Comparison of ENCODE assay signal across 7 mouse cellular contexts in the genomic region with DNA sequence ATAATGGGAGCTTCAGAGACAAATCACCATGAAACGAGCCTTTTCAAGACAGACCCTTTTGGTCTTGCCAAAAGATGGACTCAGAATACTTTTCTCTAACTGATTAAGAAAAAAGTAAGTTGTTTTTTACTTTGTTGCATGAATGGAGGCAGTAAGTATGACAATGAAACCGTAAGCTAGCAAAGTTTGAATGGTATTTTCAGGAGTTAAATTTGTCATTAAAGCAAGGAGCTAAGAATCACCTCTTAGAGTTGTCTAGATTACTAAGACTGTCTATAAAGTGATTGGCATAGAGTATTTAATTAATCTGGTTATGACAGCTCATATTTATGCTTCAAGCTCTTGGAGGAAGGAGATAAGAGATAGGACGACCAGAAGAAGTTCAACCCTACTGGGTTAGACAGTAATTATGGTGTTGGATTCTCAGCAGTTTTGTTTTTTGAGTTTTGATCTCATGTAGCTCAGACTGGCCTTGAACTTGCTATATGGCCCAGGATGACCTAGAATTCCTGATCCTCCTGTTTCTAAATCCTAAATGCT. TPM values are rescaled to one million over a fixed set of nuclear protein-coding genes. Genes with fewer than 3 reads are reported as not detected.
DNase-seq lines count a peak whose midpoint lies in the region; ATAC-seq and TF ChIP-seq lines count a peak whose summit lies in the region.

A gene (plus strand): TSS at position 51 of the 540 bp plus-strand sequence.

- peaks cover 36% of the 10 kb centered on the region for H3K79me2 ChIP-seq in CH12.LX (replicated peaks; ENCODE audit: control insufficient read depth, extremely low read depth, insufficient read depth, poor library complexity, severe bottlenecking)

- 76% methylated on average over 3 of the region's 3 CpGs for whole genome bisulfite sequencing in forebrain, embryonic 11.5 days
- 65% methylated on average over 3 of the region's 3 CpGs for WGBS in liver, embryonic 11.5 days
- 86% methylated on average over 3 of the region's 3 CpGs for WGBS in stomach, embryonic 16.5 days

- H3K4me3 ChIP-seq in CH12.LX (replicated peaks in 1 of 3; ENCODE audit: low read depth in 2 of 3, low read length in 2 of 3, poor library complexity in 1 of 3): peak within 1 kb of the TSS; percentile 55 to 94 (median 63)
- peak within 1 kb of the TSS; percentile 98 for H3K4me3 ChIP-seq in G1E (ENCODE audit: low read depth, low read length)
- H3K4me3 ChIP-seq in forebrain, embryonic 11.5 days (ENCODE audit: low read depth, low read length): peak within 1 kb of the TSS; percentile 90
- H3K4me3 ChIP-seq in liver, embryonic 11.5 days (ENCODE audit: low read depth, low read length): peak within 1 kb of the TSS; percentile 96
- H3K4me3 ChIP-seq in stomach, embryonic 16.5 days (replicated peaks; ENCODE audit: low read length): peak within 1 kb of the TSS; percentile 96

- no peak for DNase-seq in CH12.LX (ENCODE audit: extremely low read depth)
- no peak for DNase-seq in G1E (ENCODE audit: low spot score)
- DNase-seq in forebrain, embryonic 11.5 days (ENCODE audit: low spot score): no peak
- no peak for DNase-seq in liver, embryonic 11.5 days (ENCODE audit: low spot score)
- DNase-seq in cerebellum, postnatal 25 days: no peak

- peak within 1 kb of the TSS; percentile 73 for H3K9ac ChIP-seq in CH12.LX (ENCODE audit: insufficient read depth, low read depth)
- peak within 1 kb of the TSS; percentile 74 for H3K9ac ChIP-seq in forebrain, embryonic 11.5 days (ENCODE audit: low read length)
- peak within 1 kb of the TSS; percentile 69 for H3K9ac ChIP-seq in liver, embryonic 11.5 days (ENCODE audit: low read depth, low read length)
- H3K9ac ChIP-seq in stomach, embryonic 16.5 days (ENCODE audit: low read length): peak within 1 kb of the TSS; percentile 99

- peaks cover 2 to 10% of the 10 kb centered on the region in 2 experiments for H3K36me3 ChIP-seq in CH12.LX (replicated peaks in 1 of 2; ENCODE audit: control insufficient read depth in 1 of 2, insufficient read depth in 1 of 2, low read length in 1 of 2)
- peaks cover 13% of the 10 kb centered on the region for H3K36me3 ChIP-seq in G1E (replicated peaks)
- H3K36me3 ChIP-seq in forebrain, embryonic 11.5 days (ENCODE audit: control insufficient read depth, insufficient read depth, low read length): no peaks in the 10 kb centered on the region
- H3K36me3 ChIP-seq in liver, embryonic 11.5 days (ENCODE audit: control insufficient read depth, insufficient read depth, low read length): 0 out of 2 replicates have a peak, but pooled peaks cover 2% of the 10 kb centered on the region
- no peaks in the 10 kb centered on the region for H3K36me3 ChIP-seq in stomach, embryonic 16.5 days (ENCODE audit: control insufficient read depth, insufficient read depth, low read length)

- H3K4me2 ChIP-seq in CH12.LX (ENCODE audit: insufficient read depth, low read depth, poor library complexity, severe bottlenecking): peak within 1 kb of the TSS; percentile 80
- H3K4me2 ChIP-seq in forebrain, embryonic 11.5 days (ENCODE audit: low read depth, low read length, severe bottlenecking): peak within 1 kb of the TSS; percentile 60
- peak within 1 kb of the TSS; percentile 95 for H3K4me2 ChIP-seq in liver, embryonic 11.5 days
- peak within 1 kb of the TSS; percentile 94 for H3K4me2 ChIP-seq in stomach, embryonic 16.5 days (ENCODE audit: low read depth, low read length)

- dilution Hi-C loops in CH12.LX (cut with MboI; ENCODE audit: extremely low pct_ligation_motif_present, extremely low pct_unique_long_range_greater_than_20kb, low sequenced_read_pairs): no loop called here

- TF ChIP-seq POLR2A in CH12.LX (IDR thresholded peaks at IDR 0.05; ENCODE audit: low read depth, low read length): no peak

- in situ Hi-C loops in CH12.LX (cut with MboI; ENCODE audit: low pct_ligation_motif_present, low pct_unique_long_range_greater_than_20kb, low sequenced_read_pairs): loop anchor here (25.0 kb wide), 1 partner anchor 451 kb away; no protein-coding TSS in a partner anchor

- no peak for TF ChIP-seq EP300 in CH12.LX (IDR thresholded peaks at IDR 0.05; ENCODE audit: low read length)

- TF ChIP-seq CTCF in CH12.LX (conservative IDR thresholded peaks at IDR 0.05 in 1 of 2, IDR thresholded peaks at IDR 0.05 in 1 of 2; ENCODE audit: low read depth in 2 of 2, low read length in 2 of 2) (no peak), G1E (IDR thresholded peaks at IDR 0.05; ENCODE audit: low read depth, low read length) (no peak)

- H3K27ac ChIP-seq in CH12.LX (ENCODE audit: insufficient read depth, low read depth): peak within 1 kb of the TSS; percentile 19; the same call in 1 of the 2 replicates
- peak within 1 kb of the TSS; percentile 57 for H3K27ac ChIP-seq in forebrain, embryonic 11.5 days (ENCODE audit: low read depth, low read length)
- peak within 1 kb of the TSS; percentile 84 for H3K27ac ChIP-seq in liver, embryonic 11.5 days (ENCODE audit: low read depth, low read length)
- H3K27ac ChIP-seq in stomach, embryonic 16.5 days (ENCODE audit: low read length): peak within 1 kb of the TSS; percentile 91

- TF ChIP-seq RAD21 in CH12.LX (IDR thresholded peaks at IDR 0.05; ENCODE audit: low read depth, low read length): no peak

- ATAC-seq in G1E (ENCODE audit: extremely low read depth, insufficient number of reproducible peaks, low FRiP score, poor library complexity, severe bottlenecking): no peak
- ATAC-seq in forebrain, embryonic 11.5 days (replicated peaks; ENCODE audit: low FRiP score): no peak
- no peak for ATAC-seq in hematopoietic stem cell, adult 5-6 weeks (replicated peaks in 1 of 2; ENCODE audit: insufficient read depth in 1 of 2, low FRiP score in 2 of 2, low TSS enrichment in 1 of 2, low read depth in 1 of 2, poor library complexity in 2 of 2, severe bottlenecking in 2 of 2)
- no peak for ATAC-seq in liver, embryonic 11.5 days (replicated peaks; ENCODE audit: low FRiP score)
- ATAC-seq in stomach, embryonic 16.5 days (ENCODE audit: insufficient read depth, low FRiP score): no peak

- H3K4me1 ChIP-seq in CH12.LX (ENCODE audit: control insufficient read depth in 1 of 2, insufficient read depth in 2 of 2) (peaks cover 0 to 13% of the 10 kb centered on the region in 2 experiments; a peak in 2 of 4 replicates), G1E (ENCODE audit: insufficient read depth, low read depth, low read length) (peaks cover 27% of the 10 kb centered on the region)
- H3K4me1 ChIP-seq in forebrain, embryonic 11.5 days (replicated peaks; ENCODE audit: control insufficient read depth, insufficient read depth, low read length): peaks cover 4% of the 10 kb centered on the region; the same call in 1 of the 2 replicates
- peaks cover 20% of the 10 kb centered on the region for H3K4me1 ChIP-seq in liver, embryonic 11.5 days (replicated peaks; ENCODE audit: control insufficient read depth, insufficient read depth, low read length)
- peaks cover 14% of the 10 kb centered on the region for H3K4me1 ChIP-seq in stomach, embryonic 16.5 days (ENCODE audit: control insufficient read depth, insufficient read depth, low read length)

- no peaks in the 10 kb centered on the region for H3K9me3 ChIP-seq in CH12.LX (replicated peaks; ENCODE audit: low read length)
- H3K9me3 ChIP-seq in G1E (replicated peaks): no peaks in the 10 kb centered on the region
- no peaks in the 10 kb centered on the region for H3K9me3 ChIP-seq in forebrain, embryonic 11.5 days (ENCODE audit: control insufficient read depth, low read length)
- no peaks in the 10 kb centered on the region for H3K9me3 ChIP-seq in liver, embryonic 11.5 days (ENCODE audit: control insufficient read depth, low read length)
- no peaks in the 10 kb centered on the region for H3K9me3 ChIP-seq in stomach, embryonic 16.5 days (replicated peaks; ENCODE audit: control insufficient read depth, low read length)

- H3K27me3 ChIP-seq in CH12.LX (replicated peaks) (peaks cover 20% of the 10 kb centered on the region), G1E (ENCODE audit: insufficient read depth, low read length) (peaks cover 13% of the 10 kb centered on the region)
- H3K27me3 ChIP-seq in forebrain, embryonic 11.5 days (ENCODE audit: control insufficient read depth, insufficient read depth, low read length): no peaks in the 10 kb centered on the region
- no peaks in the 10 kb centered on the region for H3K27me3 ChIP-seq in liver, embryonic 11.5 days (replicated peaks; ENCODE audit: control insufficient read depth, insufficient read depth, low read length)
- no peaks in the 10 kb centered on the region for H3K27me3 ChIP-seq in stomach, embryonic 16.5 days (ENCODE audit: control insufficient read depth, insufficient read depth, low read length)

TF ChIP-seq in CH12.LX, 34 proteins besides CTCF, POLR2A, EP300 and RAD21:
- TF ChIP-seq SIN3A (IDR thresholded peaks at IDR 0.05; ENCODE audit: low read length): no peak
- no peak for TF ChIP-seq MAX (IDR thresholded peaks at IDR 0.05; ENCODE audit: low read length)
- no peak for TF ChIP-seq MXI1 (IDR thresholded peaks at IDR 0.05; ENCODE audit: low read depth, low read length)
- TF ChIP-seq SMC3 (IDR thresholded peaks at IDR 0.05; ENCODE audit: low read depth, low read length): no peak

RNA-seq across cellular contexts. Expression of the gene that starts here (rescaled TPM):
- total RNA-seq in CH12.LX (2012; rRNA removed) (70.5 and 72.2 TPM in 2 replicates), CH12.LX (2014; rRNA removed) (93.4 and 105 TPM in 2 replicates), G1E (2014; fragmentation: Nextera tagmentation) (168 and 174 TPM in 2 replicates), G1E (2017) (179 and 210 TPM in 2 replicates)
- polyA plus RNA-seq in CH12.LX (2012; ENCODE audit: insufficient read length, low read depth) (64.1 and 70.8 TPM in 2 replicates), G1E (2012) (2.3 and 4.0 TPM in 2 replicates)
- polyA plus RNA-seq in forebrain, embryonic 11.5 days (2014; fragmentation: Nextera tagmentation; extraction: Ambion mirVana): 128 and 142 TPM in 2 replicates
- 279 and 280 TPM in 2 replicates for total RNA-seq in hematopoietic stem cell, adult 5-6 weeks (2017)
- polyA plus RNA-seq in liver, embryonic 11.5 days (2014; fragmentation: Nextera tagmentation; extraction: Ambion mirVana): 92.7 and 93.0 TPM in 2 replicates
- polyA plus RNA-seq in stomach, embryonic 16.5 days (2015; fragmentation: Nextera tagmentation; extraction: Ambion mirVana): 115 and 123 TPM in 2 replicates

Comparison
In these comparisons a context has a peak if more than half of its experiments do, and no peak if none do; other contexts are left out.
1. RNA of the gene that starts here (polyA plus RNA-seq): 128 to 142 TPM in forebrain, embryonic 11.5 days, 115 to 123 TPM in stomach, embryonic 16.5 days, 92.7 to 93.0 TPM in liver, embryonic 11.5 days and 64.1 to 70.8 TPM in CH12.LX; 2.3 to 4.0 TPM in G1E; every median in the first group is over 10 times any median in the second.
2. H3K27ac ChIP-seq: peak in every context shown above with its lines; median percentile 91 in stomach, embryonic 16.5 days; 84 in liver, embryonic 11.5 days; 57 in forebrain, embryonic 11.5 days; 19 in CH12.LX.
3. Peak in every context shown above with its lines, with median percentiles within 50 percentile points of each other: H3K4me2 ChIP-seq, H3K4me3 ChIP-seq and H3K9ac ChIP-seq.